Mouse (Mus musculus) large intestine, adult 2 months (tissue): ENCODE data around the gene Cers3. TPM values are rescaled to one million over a fixed set of nuclear protein-coding genes. Genes with fewer than 3 reads are reported as not detected.

ENCODE experiments used
- DNase-seq: peaks from one replicate; pipeline ENCODE4 v3.0.0-alpha.2; 2012; ENCODE audit warnings: low read depth, low spot score
- WGBS: fragments of 180-500 bp; shearing (Covaris S2); methylation state at CpG from one replicate; pipeline ENCODE4 v1.1.7; 2018; 5-methylcytosine and 5-hydroxymethylcytosine counted together
- polyA plus RNA-seq: library from polyadenylated mRNA; depleted of rRNA; stranded (reverse); fragments of >200 nt; gene quantifications from 2 replicates; pipeline ENCODE4 v1.2.3, GENCODE M21; 2012

Gene Cers3
- polyA plus RNA-seq, 1 experiment: not detected

- WGBS: 29% methylated on average over 6 of the region's 6 CpGs
- DNase-seq: no peak
Observed at GRCm38 (mm10) chr7:66771252-66771651, 27.9 kb downstream of the Cers3 start.

DNA sequence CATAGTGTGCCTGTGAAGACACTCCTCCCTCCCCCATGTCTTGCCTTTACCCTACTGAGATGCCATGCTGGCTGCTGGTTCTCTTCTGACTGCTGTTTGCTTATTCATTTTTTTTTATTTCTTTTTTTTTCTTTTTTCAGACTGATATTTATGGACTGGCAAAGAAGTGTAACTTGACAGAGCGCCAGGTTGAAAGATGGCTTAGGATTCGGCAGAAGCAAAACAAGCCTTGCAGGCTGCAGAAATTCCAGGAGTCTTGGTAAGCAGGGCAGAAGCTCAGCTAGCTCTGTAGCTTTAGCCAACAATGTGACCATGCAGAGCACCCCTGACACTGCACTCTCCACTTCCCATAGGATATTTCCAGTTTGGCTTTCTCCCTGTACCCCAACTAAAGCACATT is 36.1 kb downstream of the Cers3 start:
- DNase-seq: no peak
- 46% methylated on average over 2 of the region's 2 CpGs for WGBS

DNA sequence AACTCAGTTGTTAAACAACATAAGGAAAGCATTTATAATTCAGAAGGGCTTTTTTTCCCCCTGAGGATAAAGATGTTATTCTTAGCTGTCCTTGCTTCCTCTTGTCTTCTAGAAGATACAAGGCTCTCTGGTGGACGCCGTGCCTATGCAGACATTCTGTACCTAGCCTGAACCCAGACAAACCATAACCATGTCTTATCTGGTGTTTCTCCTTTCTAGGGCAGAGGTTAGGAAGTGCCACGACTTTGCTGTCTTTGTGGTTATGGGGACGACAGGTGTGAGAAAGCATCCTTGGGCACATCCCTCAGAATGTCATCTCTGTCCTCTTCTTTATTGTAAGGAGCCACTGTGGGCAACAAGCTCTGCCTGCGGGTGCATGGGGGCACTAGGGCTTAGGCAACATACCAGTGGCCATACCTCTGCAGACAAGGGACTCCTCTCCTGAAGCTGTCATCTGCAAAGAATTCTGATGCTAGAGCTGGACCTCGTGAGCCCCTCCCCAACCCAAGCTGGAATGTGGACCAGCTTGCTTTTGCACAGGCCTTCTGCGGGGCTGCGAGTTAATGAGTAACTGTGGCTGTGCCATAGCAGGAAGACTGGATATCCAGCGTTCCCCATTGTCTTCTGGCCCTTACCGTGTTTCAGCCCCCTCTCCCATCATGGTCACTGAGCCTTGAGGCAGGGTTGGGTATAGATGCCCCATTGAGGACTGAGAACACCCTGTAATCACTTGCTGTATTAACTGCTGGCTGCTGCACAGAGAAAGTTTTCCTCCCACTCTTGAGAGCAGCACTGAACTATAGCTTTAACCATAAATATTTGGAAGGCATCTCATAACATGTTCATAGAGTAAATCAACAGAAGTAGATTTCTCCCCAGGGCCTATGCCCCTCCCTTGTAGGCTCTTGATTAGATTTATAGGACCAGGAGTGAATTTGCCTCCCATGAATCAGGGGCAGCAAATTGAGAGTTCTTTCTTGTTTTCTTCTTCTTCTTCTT is 36.9 kb downstream of the Cers3 start:
- 35% methylated on average over 10 of the region's 10 CpGs for WGBS
- no peak for DNase-seq

DNA sequence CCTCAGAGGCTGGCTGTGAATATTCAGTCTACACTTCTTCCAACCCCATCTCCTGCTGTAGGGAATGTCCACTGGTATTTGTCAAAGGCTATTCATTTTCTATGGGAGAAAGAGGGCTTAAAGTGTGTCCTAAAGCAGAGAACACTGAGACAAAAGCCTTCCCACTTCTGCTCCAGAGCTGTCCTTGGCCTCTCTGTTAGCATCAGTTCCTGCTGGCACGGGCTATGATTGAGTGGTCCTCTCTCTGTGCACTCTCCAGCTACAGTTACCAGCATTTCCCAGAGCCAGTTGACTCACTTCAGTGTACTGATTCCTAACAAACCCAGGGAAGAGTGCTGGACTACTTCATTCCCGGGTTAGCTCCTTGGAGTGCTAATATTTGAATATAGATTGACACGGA is 43.2 kb downstream of the Cers3 start:
- DNase-seq: no peak
- 52% methylated on average over 3 of the region's 3 CpGs for WGBS

- 58% methylated on average over 2 of the region's 2 CpGs for WGBS
- DNase-seq: no peak
Observed at GRCm38 (mm10) chr7:66787816-66788215, 44.5 kb downstream of the Cers3 start.

DNA sequence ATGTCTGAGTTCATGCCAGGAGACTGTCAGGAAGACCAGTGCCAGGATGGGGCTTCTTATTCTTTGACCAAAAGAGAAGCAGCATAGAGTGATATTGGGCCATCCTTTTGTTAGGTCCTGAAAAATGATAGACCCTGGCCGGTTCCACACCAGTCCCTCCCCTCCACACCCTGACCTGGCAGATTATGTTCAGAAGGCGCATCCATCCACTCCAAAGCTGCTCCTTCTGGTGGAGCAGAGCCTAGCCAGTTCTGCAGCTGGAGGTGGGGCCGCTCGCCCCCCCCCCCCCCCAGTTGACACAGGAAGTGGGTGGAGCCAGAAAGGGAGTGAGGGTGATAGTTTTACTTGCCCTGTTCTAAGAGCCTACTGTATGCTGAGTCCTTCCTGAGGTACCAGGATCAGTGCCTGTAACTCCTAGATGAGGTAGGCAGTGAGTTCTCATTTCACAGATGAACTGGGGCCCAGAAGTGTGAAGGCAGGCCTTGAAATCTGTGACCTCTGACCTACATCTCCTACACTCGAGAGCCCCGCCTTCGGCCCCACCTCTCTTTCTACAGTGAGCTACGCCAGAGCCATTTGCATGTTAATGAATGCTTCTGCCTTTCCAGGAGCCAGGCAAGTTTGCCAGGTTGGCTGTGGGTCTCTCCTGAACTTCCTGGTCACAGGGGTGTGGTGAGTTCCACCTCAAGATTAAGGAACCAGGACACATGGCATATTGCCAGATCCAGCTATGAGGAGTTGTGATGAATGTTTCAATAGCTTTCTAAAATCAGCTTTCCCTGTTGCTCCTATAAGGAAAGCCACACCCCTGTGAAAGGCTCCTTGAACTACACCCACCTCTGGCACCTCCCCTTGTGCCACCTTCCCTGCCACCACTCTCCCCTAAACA is 46.8 kb downstream of the Cers3 start:
- peak; percentile 89 for DNase-seq
- 22% methylated on average over 8 of the region's 8 CpGs for WGBS

DNA sequence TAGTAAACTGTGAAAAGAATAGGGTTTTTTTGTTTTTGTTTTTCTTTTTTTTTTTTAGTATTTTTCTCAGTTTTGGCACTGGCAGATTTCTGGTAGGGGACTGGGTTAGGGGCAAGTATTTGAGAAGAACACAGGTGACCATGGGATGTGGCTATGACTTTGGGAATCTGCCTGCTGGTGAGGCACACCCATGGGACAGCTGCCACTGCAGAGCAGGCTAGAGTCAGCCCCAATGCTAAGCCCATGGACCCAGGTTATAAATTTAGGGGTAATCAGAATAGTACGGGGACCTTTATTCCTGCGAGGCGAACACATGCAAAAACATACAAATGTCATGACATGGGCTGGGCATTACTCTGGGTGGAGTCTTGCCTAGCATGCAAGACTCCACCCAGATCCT is 47.7 kb downstream of the Cers3 start:
- DNase-seq: no peak
- 62% methylated on average over 3 of the region's 3 CpGs for WGBS

GRCm38 (mm10) chr7:66796909-66797308 is 53.6 kb downstream of the Cers3 start:
- 24% methylated on average over 1 of the region's 1 CpGs for WGBS
- no peak for DNase-seq

- DNase-seq: no peak
- 95% methylated on average over 1 of the region's 1 CpGs for WGBS
Observed at GRCm38 (mm10) chr7:66797345-66797744, 54.0 kb downstream of the Cers3 start.

DNA sequence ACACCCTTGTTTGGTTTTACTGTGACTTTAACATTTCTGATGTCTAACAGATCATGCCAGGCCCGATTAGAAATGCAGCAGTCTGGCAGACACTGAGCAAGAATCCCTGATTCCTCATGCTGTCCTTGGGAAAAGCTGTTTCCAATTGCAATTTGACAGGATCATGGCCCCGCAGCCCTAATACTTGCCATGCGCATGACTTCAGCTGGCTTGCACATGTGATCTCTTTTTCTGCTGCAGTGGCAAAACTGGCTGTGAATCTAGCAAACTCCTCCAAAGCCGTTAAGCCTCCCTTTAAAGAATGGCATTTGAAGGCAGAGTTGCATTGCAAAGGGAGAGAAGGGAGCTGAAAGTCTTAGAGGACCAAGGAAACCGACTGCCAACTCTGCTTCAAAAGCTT is 55.5 kb downstream of the Cers3 start:
- no peak for DNase-seq
- 67% methylated on average over 5 of the region's 5 CpGs for WGBS

DNA sequence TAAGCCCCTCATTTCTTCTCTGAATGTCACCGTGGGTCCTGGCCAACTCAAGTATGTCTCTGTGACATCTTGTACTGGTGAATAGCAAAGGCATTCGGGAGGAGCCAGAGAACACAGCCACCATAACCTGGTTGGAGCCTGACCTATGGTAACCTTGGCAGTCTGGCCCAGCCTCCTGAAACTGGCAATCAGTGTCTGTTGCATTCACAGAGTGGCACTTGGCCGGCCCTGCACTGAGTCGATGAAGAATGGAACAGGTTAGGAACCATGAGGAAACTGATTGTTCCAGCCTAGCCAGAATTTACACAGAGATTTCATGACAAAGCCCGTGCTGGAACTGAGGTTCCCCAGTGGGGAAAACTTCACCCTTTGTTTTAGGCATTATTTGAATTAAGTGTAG is 57.5 kb downstream of the Cers3 start:
- WGBS: 52% methylated on average over 5 of the region's 5 CpGs

DNA sequence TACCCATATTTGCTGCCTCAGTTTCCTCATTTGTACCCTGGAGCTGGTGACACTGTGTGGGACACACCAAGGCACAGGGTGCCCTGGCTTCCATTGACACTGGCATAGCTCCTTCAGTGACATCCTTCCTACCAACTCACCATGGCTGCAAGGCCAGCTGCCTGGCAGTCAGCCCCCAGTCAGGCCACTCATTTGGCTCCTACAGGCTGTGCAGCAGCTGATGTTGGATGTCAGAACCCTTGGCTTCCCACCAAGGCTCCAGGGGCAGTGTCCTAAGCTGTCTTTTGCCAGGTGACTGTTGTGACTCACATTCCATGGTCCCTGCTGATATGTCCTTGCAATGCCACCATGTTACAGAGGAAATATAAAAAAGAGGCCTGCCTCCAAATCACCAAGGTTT is 58.5 kb downstream of the Cers3 start:
- no peak for DNase-seq

More for the DNA sequence above, 57.5 kb downstream of the Cers3 start:
- DNase-seq: no peak

DNA sequence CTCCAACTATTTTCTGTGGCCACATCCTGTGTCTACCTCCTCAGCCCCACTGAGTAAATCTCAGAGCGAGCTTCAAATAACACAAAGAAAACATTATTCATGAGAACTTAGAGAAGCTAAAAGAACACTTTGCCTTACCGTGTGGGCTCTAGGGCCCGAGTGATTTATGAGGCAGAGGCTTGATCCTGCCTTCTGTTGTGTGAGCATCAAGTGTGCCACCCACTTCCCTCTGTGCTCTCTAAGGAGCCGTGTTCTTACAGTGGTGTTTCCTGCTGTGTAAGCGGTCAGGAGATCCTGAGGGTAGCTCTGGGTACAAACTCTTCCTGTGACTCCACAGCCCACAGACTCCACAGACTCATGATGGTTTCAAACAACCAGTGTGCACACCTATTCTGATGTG is 60.5 kb downstream of the Cers3 start:
- WGBS: 52% methylated on average over 5 of the region's 5 CpGs
- DNase-seq: no peak

DNA sequence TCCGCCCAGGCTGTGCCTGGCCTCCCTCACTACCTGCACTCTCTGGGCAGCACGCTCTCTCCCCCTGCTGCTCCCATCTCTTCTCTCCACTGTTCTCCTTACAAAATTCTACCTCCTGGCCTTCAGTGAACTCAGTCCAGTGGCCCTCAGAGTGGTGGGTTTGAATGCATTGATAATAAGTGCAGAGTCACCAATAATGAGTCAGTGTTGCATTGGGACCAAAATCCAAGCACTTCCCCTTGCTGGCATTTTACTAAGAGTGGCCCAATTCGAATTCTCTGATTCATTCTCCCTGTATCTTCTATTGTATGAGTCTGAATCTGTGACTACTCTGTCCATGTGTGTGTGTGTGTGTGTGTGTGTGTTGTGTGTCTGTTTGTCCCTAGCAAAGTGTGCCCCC is 63.5 kb downstream of the Cers3 start:
- DNase-seq: no peak
- WGBS: 81% methylated on average over 3 of the region's 3 CpGs

DNA sequence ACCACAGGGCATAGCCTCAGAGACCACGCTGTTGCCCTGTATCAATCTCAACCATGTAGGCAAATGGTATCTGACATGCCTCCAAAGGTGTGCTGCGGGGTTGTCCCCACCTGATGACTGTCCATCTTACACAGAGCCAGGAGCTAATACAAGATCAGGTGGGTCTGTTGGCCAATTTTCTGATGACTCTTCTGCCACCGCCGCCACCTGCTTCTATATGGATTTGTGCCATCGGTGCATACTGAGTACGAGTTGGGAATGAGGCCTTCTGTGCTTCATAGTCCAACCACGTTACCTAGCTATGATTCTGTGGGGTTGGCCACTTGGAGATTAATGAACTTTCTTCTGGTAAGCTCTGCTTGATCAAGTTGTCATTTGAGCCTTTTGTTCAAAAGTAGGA is 67.1 kb downstream of the Cers3 start:
- DNase-seq: no peak
- 98% methylated on average over 7 of the region's 7 CpGs for WGBS

DNA sequence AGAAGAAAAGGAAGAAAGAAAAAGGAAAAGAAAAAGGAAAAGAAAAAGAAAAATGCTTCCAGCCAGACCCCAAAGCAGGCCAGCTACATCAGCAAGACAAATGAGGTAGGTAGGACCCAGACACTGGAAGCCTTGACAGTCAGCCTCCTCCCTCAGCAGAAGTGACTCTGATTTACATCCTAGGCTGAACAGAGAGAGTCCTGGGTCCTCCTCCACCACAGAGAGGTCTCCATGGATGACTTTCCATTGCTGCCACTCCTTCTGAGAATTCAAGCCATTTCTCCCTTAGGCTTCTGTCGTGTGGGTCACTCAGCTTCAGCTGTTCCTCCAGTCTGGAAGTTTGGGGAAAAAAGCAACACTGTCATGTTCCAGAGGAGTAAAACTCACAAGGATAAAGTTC is 68.0 kb downstream of the Cers3 start:
- no peak for DNase-seq
- 87% methylated on average over 1 of the region's 1 CpGs for WGBS

DNA sequence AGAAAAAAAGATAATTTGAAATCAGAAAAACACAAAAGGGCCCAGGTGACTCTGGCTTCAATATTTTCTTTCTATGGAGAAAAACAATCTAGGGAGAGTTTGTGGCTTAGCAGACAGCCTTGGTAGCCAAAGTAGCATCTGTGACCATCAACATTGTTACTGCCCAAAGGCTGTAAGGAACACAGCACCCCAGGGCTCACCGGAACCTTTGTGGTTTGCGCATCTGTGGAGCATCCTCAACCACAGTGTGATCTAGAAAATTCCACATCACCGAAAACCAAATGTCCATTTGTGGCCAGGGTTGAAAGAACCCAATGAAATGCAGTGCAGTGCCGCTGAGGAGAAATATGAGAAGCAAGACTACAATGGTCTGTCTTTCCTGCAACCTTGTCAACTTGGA is 69.0 kb downstream of the Cers3 start:
- no peak for DNase-seq
- 91% methylated on average over 4 of the region's 4 CpGs for WGBS

GRCm38 (mm10) chr7:66812737-66813136 is 69.4 kb downstream of the Cers3 start:
- no peak for DNase-seq

GRCm38 (mm10) chr7:66813172-66813571 is 69.9 kb downstream of the Cers3 start:
- no peak for DNase-seq
- WGBS: 69% methylated on average over 1 of the region's 1 CpGs

More at GRCm38 (mm10) chr7:66812737-66813136, 69.4 kb downstream of the Cers3 start:
- 8% methylated on average over 9 of the region's 9 CpGs for WGBS

DNA sequence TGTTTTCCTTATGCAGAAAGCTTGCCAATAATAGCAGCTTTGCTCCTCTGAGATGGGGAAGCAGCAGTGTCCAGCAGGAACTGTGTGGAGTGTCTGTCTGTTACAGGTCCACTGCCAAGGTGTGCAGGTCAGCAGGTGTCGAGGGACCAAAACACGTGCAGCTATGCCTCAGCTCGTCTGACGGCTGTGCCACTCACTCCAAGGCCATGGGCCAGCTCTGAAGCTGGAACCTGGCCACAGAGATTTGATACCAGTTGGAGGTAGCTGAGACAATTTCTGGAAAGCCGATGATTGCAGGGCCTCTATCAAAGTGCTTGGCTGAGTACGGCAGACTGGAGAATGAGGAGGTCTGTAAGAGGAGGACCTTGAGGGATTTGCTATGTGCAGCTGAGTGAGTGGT is 72.2 kb downstream of the Cers3 start:
- 89% methylated on average over 6 of the region's 6 CpGs for WGBS
- no peak for DNase-seq

GRCm38 (mm10) chr7:66820034-66820433 is 76.7 kb downstream of the Cers3 start:
- WGBS: 30% methylated on average over 6 of the region's 6 CpGs
- DNase-seq: no peak
